Mouse (Mus musculus) liver, embryonic 11.5 days (tissue): ENCODE measurements at regions not wholly inside any gene's neighbourhood (a gene's known extent, or its start where the extent isn't known, plus 50 kb on each side); places are given as distances from the start of the nearest gene placed in this dataset.

Source experiments
- ATAC-seq: fragments of 200-750 bp; cut with Nextera tagmentation; replicated peaks from 2 replicates; pipeline ENCODE4 v1.8.0; 2017; ENCODE audit warnings: moderate number of reproducible peaks, mild to moderate bottlenecking, moderate TSS enrichment, moderate library complexity; ENCODE audit not compliant: low FRiP score
- DNase-seq: peaks from one replicate; pipeline ENCODE4 v3.0.0-alpha.2; 2017; ENCODE audit warnings: low spot score
- H3K27ac ChIP-seq: fragments of 300-500 bp; sonication (generic); 2 replicates; pipeline ENCODE4 v1.5.1; 2014; ENCODE audit warnings: mild to moderate bottlenecking, low read depth, low read length, control low read depth
- H3K27me3 ChIP-seq: fragments of 300-500 bp; sonication (generic); replicated peaks from 2 replicates; pipeline ENCODE4 v1.6.1; 2014; ENCODE audit warnings: low read length, mixed read lengths; ENCODE audit not compliant: control insufficient read depth, insufficient read depth
- H3K36me3 ChIP-seq: fragments of 300-500 bp; sonication (generic); 2 replicates; pipeline ENCODE4 v1.6.1; 2014; ENCODE audit warnings: mild to moderate bottlenecking, low read length, moderate library complexity, mixed read lengths; ENCODE audit not compliant: control insufficient read depth, insufficient read depth
- H3K4me1 ChIP-seq: fragments of 300-500 bp; sonication (generic); replicated peaks from 2 replicates; pipeline ENCODE4 v1.6.1; 2014; ENCODE audit warnings: low read length, mixed read lengths; ENCODE audit not compliant: control insufficient read depth, insufficient read depth
- H3K4me2 ChIP-seq: fragments of 300-500 bp; sonication (generic); 2 replicates; pipeline ENCODE4 v1.6.1; 2014; ENCODE audit warnings: mild to moderate bottlenecking, control low read depth, moderate library complexity
- H3K4me3 ChIP-seq: fragments of 300-500 bp; sonication (generic); 2 replicates; pipeline ENCODE4 v1.5.1; 2014; ENCODE audit warnings: low read depth, low read length, control low read depth
- H3K9ac ChIP-seq: fragments of 300-500 bp; sonication (generic); 2 replicates; pipeline ENCODE4 v1.6.1; 2014; ENCODE audit warnings: low read depth, low read length, control low read depth
- H3K9me3 ChIP-seq: fragments of 300-500 bp; sonication (generic); 2 replicates; pipeline ENCODE4 v1.6.1; 2016; ENCODE audit warnings: low read length, inconsistent platforms, mixed read lengths; ENCODE audit not compliant: control insufficient read depth
- WGBS: fragments of 180-500 bp; shearing (Covaris S2); extraction: QIAGEN DNeasy Blood & Tissue Kit; methylation state at CpG from one replicate; pipeline ENCODE4 v1.1.7; 2014; 5-methylcytosine and 5-hydroxymethylcytosine counted together

GRCm38 (mm10) chr1:150043061-150043460 lies 56.8 kb upstream of the Ptgs2 start:
- Histone ChIP-seq H3K9ac (no peak overlapping the region), H3K4me2 (no peak overlapping the region), H3K4me1 (no peaks in the 10 kb centered on the region), H3K9me3 (no peaks in the 10 kb centered on the region), H3K27me3 (no peaks in the 10 kb centered on the region), H3K36me3 (no peaks in the 10 kb centered on the region), H3K4me3 (no peak overlapping the region), H3K27ac (no peak overlapping the region)
- ATAC-seq (no peak), DNase-seq (no peak)
- WGBS, result 73% methylated on average over 3 of the region's 3 CpGs

GRCm38 (mm10) chr1:150041591-150041990 lies 58.2 kb upstream of the Ptgs2 start:
- no peak overlapping the region for H3K4me2 ChIP-seq
- H3K36me3 ChIP-seq, result no peaks in the 10 kb centered on the region
- ATAC-seq, result no peak
- no peaks in the 10 kb centered on the region for H3K9me3 ChIP-seq
- no peaks in the 10 kb centered on the region for H3K27me3 ChIP-seq
- H3K27ac ChIP-seq, result no peak overlapping the region
- H3K4me1 ChIP-seq, result no peaks in the 10 kb centered on the region
- WGBS, result 77% methylated on average over 2 of the region's 2 CpGs
- DNase-seq, result no peak
- H3K9ac ChIP-seq, result no peak overlapping the region
- no peak overlapping the region for H3K4me3 ChIP-seq

GRCm38 (mm10) chr1:150033729-150034128 lies 66.1 kb upstream of the Ptgs2 start:
- H3K27ac ChIP-seq, result no peak overlapping the region

GRCm38 (mm10) chr1:150031743-150032142 lies 68.1 kb upstream of the Ptgs2 start:
- no peaks in the 10 kb centered on the region for H3K4me1 ChIP-seq
- no peaks in the 10 kb centered on the region for H3K36me3 ChIP-seq
- WGBS, result 94% methylated on average over 1 of the region's 1 CpGs
- DNase-seq (no peak), ATAC-seq (no peak)
- no peak overlapping the region for H3K4me3 ChIP-seq
- no peak overlapping the region for H3K27ac ChIP-seq
- no peak overlapping the region for H3K9ac ChIP-seq
- no peak overlapping the region for H3K4me2 ChIP-seq
- no peaks in the 10 kb centered on the region for H3K27me3 ChIP-seq
- H3K9me3 ChIP-seq, result no peaks in the 10 kb centered on the region

More at GRCm38 (mm10) chr1:150033729-150034128, 66.1 kb upstream of the Ptgs2 start:
- 76% methylated on average over 1 of the region's 1 CpGs for WGBS
- Histone ChIP-seq H3K9ac (no peak overlapping the region), H3K4me3 (no peak overlapping the region), H3K9me3 (no peaks in the 10 kb centered on the region), H3K27me3 (no peaks in the 10 kb centered on the region), H3K4me2 (no peak overlapping the region), H3K4me1 (no peaks in the 10 kb centered on the region), H3K36me3 (no peaks in the 10 kb centered on the region)
- ATAC-seq (peak; percentile 79), DNase-seq (no peak)

- no peak overlapping the region for H3K4me3 ChIP-seq
- H3K9ac ChIP-seq, result no peak overlapping the region
- ATAC-seq, result no peak
- no peak for DNase-seq
- no peaks in the 10 kb centered on the region for H3K9me3 ChIP-seq
- no peaks in the 10 kb centered on the region for H3K36me3 ChIP-seq
- H3K4me1 ChIP-seq, result no peaks in the 10 kb centered on the region
- 56% methylated on average over 5 of the region's 5 CpGs for WGBS
- no peak overlapping the region for H3K27ac ChIP-seq
- H3K27me3 ChIP-seq, result no peaks in the 10 kb centered on the region
- H3K4me2 ChIP-seq, result no peak overlapping the region
These were observed 66.2 kb upstream of the Pla2g4a start for GRCm38 (mm10) chr1:150027265-150027664.

GRCm38 (mm10) chr1:150026188-150026587 lies 65.1 kb upstream of the Pla2g4a start:
- H3K36me3 ChIP-seq, result no peaks in the 10 kb centered on the region
- no peaks in the 10 kb centered on the region for H3K9me3 ChIP-seq
- no peaks in the 10 kb centered on the region for H3K4me1 ChIP-seq
- no peak overlapping the region for H3K4me2 ChIP-seq
- H3K27me3 ChIP-seq, result no peaks in the 10 kb centered on the region
- ATAC-seq (peak; percentile 57; the same call in 1 of the 2 replicates), DNase-seq (no peak)
- H3K4me3 ChIP-seq, result no peak overlapping the region
- WGBS, result 84% methylated on average over 3 of the region's 3 CpGs
- no peak overlapping the region for H3K9ac ChIP-seq
- no peak overlapping the region for H3K27ac ChIP-seq

- no peak overlapping the region for H3K9ac ChIP-seq
- H3K27me3 ChIP-seq, result no peaks in the 10 kb centered on the region
- no peak for DNase-seq
- 79% methylated on average over 1 of the region's 1 CpGs for WGBS
- H3K36me3 ChIP-seq, result no peaks in the 10 kb centered on the region
- no peak overlapping the region for H3K4me2 ChIP-seq
- H3K9me3 ChIP-seq, result no peaks in the 10 kb centered on the region
- H3K4me3 ChIP-seq, result no peak overlapping the region
- no peaks in the 10 kb centered on the region for H3K4me1 ChIP-seq
- ATAC-seq, result no peak
- no peak overlapping the region for H3K27ac ChIP-seq
These were observed 54.1 kb upstream of the Pla2g4a start for GRCm38 (mm10) chr1:150015201-150015600.

GRCm38 (mm10) chr1:150012447-150012846 lies 51.4 kb upstream of the Pla2g4a start:
- ATAC-seq, result peak; percentile 60
- Histone ChIP-seq H3K27ac (no peak overlapping the region), H3K4me1 (no peaks in the 10 kb centered on the region), H3K36me3 (no peaks in the 10 kb centered on the region), H3K9me3 (no peaks in the 10 kb centered on the region), H3K9ac (no peak overlapping the region), H3K4me3 (no peak overlapping the region), H3K27me3 (no peaks in the 10 kb centered on the region), H3K4me2 (no peak overlapping the region)
- 36% methylated on average over 1 of the region's 1 CpGs for WGBS
- DNase-seq, result no peak
